Mouse (Mus musculus) hindbrain, embryonic 11.5 days (tissue): ENCODE results near the gene Gucy2f. TPM values are rescaled to one million over a fixed set of nuclear protein-coding genes. Genes with fewer than 3 reads are reported as not detected.
"Not testable (repeated sequence)": the region's sequence is repeated elsewhere in the genome, so short reads cannot be mapped to it uniquely, and the experiment has no call there.

Source experiments
- ATAC-seq: fragments of 200-750 bp; cut with Nextera tagmentation; 2 replicates; pipeline ENCODE4 v1.8.0; 2017; ENCODE audit warnings: mild to moderate bottlenecking, moderate TSS enrichment, moderate library complexity; ENCODE audit not compliant: low FRiP score
- DNase-seq: peaks from one replicate; pipeline ENCODE4 v3.0.0-alpha.2; 2015; ENCODE audit warnings: low spot score
- H3K27ac ChIP-seq: fragments of 300-500 bp; sonication (generic); 2 replicates; pipeline ENCODE4 v1.5.1; 2014; ENCODE audit warnings: mild to moderate bottlenecking, low read depth, low read length
- H3K27me3 ChIP-seq: fragments of 300-500 bp; sonication (generic); 2 replicates; pipeline ENCODE4 v1.6.1; 2014; ENCODE audit warnings: mild to moderate bottlenecking, low read length, moderate library complexity, mixed read lengths; ENCODE audit not compliant: control insufficient read depth, insufficient read depth
- H3K36me3 ChIP-seq: fragments of 300-500 bp; sonication (generic); 2 replicates; pipeline ENCODE4 v1.6.1; 2014; ENCODE audit warnings: mild to moderate bottlenecking, low read length, moderate library complexity, mixed read lengths; ENCODE audit not compliant: control insufficient read depth, insufficient read depth
- H3K4me1 ChIP-seq: fragments of 300-500 bp; sonication (generic); replicated peaks from 2 replicates; pipeline ENCODE4 v1.6.1; 2014; ENCODE audit warnings: low read length, mixed read lengths; ENCODE audit not compliant: control insufficient read depth, insufficient read depth
- H3K4me2 ChIP-seq: fragments of 300-500 bp; sonication (generic); replicated peaks from 2 replicates; pipeline ENCODE4 v1.6.1; 2014; ENCODE audit warnings: mild to moderate bottlenecking, low read depth, low read length
- H3K4me3 ChIP-seq: fragments of 300-500 bp; sonication (generic); 2 replicates; pipeline ENCODE4 v1.5.1; 2014; ENCODE audit warnings: low read depth, low read length
- H3K9ac ChIP-seq: fragments of 300-500 bp; sonication (generic); 2 replicates; pipeline ENCODE4 v1.6.1; 2014; ENCODE audit warnings: low read depth, low read length
- H3K9me3 ChIP-seq: fragments of 300-500 bp; sonication (generic); 2 replicates; pipeline ENCODE4 v1.6.1; 2016; ENCODE audit warnings: low read length; ENCODE audit not compliant: control insufficient read depth
- WGBS: fragments of 180-500 bp; shearing (Covaris S2); extraction: QIAGEN DNeasy Blood & Tissue Kit; methylation state at CpG from one replicate; pipeline ENCODE4 v1.1.7; 2014; 5-methylcytosine and 5-hydroxymethylcytosine counted together
- polyA plus RNA-seq: library from polyadenylated mRNA; unstranded; fragments of >200 nt; fragmentation: Nextera tagmentation; extraction: Ambion mirVana; gene quantifications from 2 replicates; pipeline ENCODE4 v1.2.1, GENCODE M21; 2014

The Gucy2f gene
- not detected in 2 replicates for polyA plus RNA-seq

DNA sequence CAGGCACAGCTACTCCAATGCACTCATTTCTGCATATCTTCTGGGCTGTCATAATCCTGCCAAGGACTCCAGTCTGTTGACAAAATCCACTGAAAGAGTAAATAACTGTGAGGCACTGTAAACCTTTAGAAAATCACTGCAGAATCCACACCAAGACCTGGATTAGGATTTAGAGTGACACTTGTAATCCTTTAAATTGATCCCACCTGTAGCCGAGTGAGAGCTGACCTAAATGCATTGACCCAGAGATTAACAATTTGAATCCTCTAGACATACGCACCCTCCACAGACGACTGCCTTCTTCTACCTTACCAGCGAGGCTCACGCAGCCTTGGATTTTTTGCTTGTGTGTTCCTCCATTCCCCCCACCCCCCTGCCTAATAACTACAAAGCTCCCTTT is at the start of gene Gucy2f:
Gene Gucy2f, minus strand, starts transcription at position 101 of the 400 bp plus-strand sequence.
- WGBS = 62% methylated on average over 5 of the region's 5 CpGs
- no peak within 1 kb of the TSS for H3K27ac ChIP-seq

DNA sequence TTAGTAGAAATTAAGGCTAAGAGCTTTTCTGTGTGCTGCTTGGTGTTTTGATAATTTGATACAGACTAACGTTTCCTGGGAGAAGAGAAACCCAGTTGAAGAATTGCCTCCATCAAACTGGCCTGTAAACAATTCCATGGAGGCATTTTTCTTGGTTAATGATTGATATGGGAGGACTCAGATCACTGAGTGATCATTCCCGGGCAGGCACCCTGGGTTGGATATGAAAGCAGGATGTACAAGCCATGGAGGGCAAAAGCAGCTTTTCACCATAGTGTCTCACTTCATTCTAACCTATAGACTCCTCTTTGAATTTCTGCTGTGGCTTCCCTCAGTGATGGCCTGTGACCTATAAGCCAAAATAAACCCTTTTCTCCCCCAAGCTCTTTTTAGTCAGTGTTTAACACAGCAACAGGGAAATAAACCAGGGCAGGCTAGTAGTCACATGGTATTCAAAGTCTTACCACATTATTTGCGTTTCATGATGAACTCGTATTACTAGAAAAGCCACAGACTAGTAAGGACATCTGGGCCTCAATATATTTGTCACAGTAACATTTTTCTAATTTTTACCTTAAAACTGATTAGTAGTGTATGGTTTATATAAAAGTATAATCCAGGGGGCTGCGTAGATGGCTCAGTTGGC is 49.1 kb upstream of the Gucy2f start:
- Histone ChIP-seq H3K9ac (no peak overlapping the region), H3K4me1 (no peaks in the 10 kb centered on the region), H3K4me2 (no peak overlapping the region), H3K27ac (no peak overlapping the region), H3K27me3 (no peaks in the 10 kb centered on the region), H3K9me3 (no peaks in the 10 kb centered on the region), H3K4me3 (no peak overlapping the region), H3K36me3 (no peaks in the 10 kb centered on the region)
- WGBS = 72% methylated on average over 5 of the region's 5 CpGs
- ATAC-seq (no peak), DNase-seq (no peak)

More for the DNA sequence above, at the start of gene Gucy2f:
- Histone ChIP-seq H3K4me1 (no peaks in the 10 kb centered on the region), H3K9me3 (no peaks in the 10 kb centered on the region), H3K9ac (no peak within 1 kb of the TSS), H3K27me3 (no peaks in the 10 kb centered on the region), H3K36me3 (no peaks in the 10 kb centered on the region), H3K4me2 (no peak within 1 kb of the TSS), H3K4me3 (no peak within 1 kb of the TSS)
- DNase-seq (no peak), ATAC-seq (no peak)

DNA sequence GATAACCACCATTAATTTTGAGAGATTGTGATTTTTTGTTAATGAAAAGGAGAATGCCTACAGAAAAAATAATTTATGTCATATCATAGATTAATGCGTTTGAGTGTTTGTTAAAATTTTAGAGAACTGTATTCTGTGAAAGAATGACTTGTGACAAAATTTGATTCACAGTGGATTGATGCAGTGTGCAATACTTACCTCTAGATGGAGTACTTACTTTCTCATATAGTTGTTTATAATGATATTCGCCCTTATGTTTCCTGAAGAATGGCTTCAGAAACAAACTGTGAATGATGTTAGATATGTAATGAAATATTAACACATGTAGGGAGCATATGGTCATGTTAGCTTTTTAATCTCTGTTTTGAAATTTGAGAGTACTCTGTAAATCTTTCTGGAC is 40.4 kb upstream of the Gucy2f start:
- Histone ChIP-seq H3K9me3 (no peaks in the 10 kb centered on the region), H3K9ac (no peak overlapping the region), H3K36me3 (no peaks in the 10 kb centered on the region), H3K27me3 (no peaks in the 10 kb centered on the region), H3K4me1 (no peaks in the 10 kb centered on the region), H3K4me2 (no peak overlapping the region), H3K27ac (no peak overlapping the region), H3K4me3 (no peak overlapping the region)
- 42% methylated on average over 2 of the region's 2 CpGs for WGBS
- peak; percentile 2 for DNase-seq
- no peak for ATAC-seq

DNA sequence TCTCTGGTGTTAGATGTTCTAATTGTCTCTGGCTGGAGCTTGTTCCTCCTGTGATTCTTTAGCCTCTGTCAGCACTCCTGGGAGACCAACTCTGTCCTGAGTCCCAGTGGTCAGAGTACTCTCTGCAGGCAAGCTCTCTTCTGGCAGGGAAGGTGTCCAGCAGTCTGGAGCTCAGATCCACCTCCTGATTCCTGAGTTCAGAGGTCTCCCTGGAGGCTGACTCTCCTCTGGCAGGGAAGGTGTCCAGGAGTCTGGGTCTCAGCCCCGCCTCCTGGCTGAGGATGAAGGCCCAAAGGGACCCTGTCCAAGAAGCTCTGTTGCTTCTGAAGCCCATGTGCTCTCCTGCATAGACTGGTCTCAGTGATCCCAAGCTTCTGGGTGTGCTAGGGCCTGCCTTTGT is 39.4 kb upstream of the Gucy2f start:
- H3K4me1 ChIP-seq, H3K4me3 ChIP-seq, H3K27me3 ChIP-seq, H3K36me3 ChIP-seq, H3K4me2 ChIP-seq, H3K9ac ChIP-seq, DNase-seq, ATAC-seq, H3K27ac ChIP-seq, H3K9me3 ChIP-seq: not testable (repeated sequence)
- 88% methylated on average over 1 of the region's 1 CpGs for WGBS

DNA sequence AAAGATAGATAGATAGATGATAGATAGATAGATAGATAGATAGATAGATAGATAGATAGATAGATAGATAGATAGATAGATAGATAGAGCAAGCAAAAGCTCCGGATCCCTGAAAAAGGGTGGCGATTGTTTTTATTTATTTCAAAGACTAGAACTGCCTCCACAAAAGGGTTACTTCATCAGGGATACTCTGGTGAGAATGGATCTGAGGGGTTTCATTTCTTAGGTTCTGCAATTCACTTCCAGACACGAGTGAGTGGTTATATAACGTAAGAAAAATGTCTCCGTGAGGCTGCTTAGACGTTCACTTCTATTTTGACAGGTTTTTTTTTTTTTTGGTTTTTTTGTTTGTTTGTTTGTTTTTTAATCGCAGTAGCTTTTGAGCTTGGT is 32.0 kb upstream of the Gucy2f start:
- Histone ChIP-seq H3K4me3 (peak overlapping the region; percentile 38), H3K9ac (no peak overlapping the region), H3K36me3 (no peaks in the 10 kb centered on the region), H3K27ac (no peak overlapping the region), H3K9me3 (no peaks in the 10 kb centered on the region), H3K4me2 (peak overlapping the region; percentile 19; the same call in 1 of the 2 replicates), H3K4me1 (no peaks in the 10 kb centered on the region), H3K27me3 (no peaks in the 10 kb centered on the region)
- DNase-seq (peak; percentile 1), ATAC-seq (peak; percentile 39; the same call in 1 of the 2 replicates)
- WGBS = 39% methylated on average over 7 of the region's 7 CpGs

DNA sequence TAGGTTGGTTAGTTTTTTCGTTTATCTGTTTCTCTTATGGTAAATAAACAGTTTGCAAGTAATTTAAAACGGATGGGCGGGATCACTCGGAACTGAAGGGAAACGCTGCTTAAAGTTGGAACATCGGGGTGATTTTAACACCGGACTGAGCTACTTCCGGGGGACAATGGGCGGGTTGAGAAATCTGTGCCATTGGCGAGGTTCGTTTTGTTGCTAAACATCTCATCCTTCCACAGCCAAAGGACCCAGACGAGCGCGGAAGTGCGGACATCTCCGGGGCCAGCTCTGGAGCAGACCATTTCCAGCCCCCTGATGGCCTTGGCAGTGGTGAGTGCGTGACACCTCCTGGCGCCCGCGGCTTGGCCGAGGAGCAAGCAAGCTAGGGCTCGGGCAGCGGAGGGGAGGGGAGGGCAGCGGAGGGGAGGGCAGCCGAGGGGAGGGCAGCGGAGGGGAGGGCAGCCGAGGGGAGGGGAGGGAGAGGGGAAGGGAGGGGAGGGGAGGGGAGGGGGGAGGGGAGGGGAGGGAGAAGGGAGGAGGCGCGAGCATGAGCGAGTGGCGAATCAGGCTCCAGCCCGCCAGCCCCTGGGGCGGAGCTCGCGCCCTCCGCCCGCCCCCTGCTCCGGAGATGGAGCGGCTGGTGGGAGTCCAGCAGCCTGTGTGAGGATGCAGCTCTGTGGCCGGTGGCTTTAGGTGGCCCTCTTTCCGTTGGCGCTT is 31.5 kb upstream of the Gucy2f start:
- Histone ChIP-seq H3K4me3 (peak overlapping the region; percentile 38), H3K27me3 (no peaks in the 10 kb centered on the region), H3K36me3 (no peaks in the 10 kb centered on the region), H3K9ac (no peak overlapping the region), H3K4me2 (peak overlapping the region; percentile 29), H3K9me3 (no peaks in the 10 kb centered on the region), H3K27ac (peak overlapping the region; percentile 70), H3K4me1 (no peaks in the 10 kb centered on the region)
- WGBS = 16% methylated on average over 29 of the region's 42 CpGs
- peak; percentile 74 for DNase-seq
- ATAC-seq = peak; percentile 99

DNA sequence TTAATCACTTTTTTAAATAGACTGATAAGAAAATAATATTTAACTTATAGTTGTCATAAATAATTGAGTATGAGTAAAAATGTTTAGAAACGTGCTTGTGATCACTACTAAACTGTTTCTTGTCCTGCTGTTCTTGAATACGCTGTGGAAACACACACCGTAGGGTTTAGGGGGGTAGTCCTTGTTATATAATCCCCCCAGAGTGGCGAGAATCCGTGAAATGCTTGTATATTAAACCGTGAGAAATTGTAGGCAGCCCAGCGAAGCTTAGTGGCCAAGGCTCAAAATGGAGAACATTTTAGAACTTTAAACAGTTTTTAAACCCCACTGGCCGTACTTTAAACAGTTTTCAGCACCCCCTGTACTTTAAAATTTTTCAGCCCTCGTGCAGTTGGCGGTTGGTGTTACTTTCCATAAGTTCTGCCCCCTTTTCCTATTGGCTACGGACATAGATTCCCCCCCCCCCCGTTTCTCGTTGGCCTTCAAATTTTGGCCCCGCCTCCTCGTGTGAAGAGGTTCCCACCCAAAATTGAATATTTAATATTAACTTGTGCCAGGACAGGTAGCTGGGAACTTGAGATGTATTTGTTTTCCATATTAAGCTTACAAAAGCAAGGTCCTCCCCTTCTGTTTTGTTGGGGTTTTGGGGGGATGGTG is 30.8 kb upstream of the Gucy2f start:
- no peaks in the 10 kb centered on the region for H3K27me3 ChIP-seq
- ATAC-seq = peak; percentile 63
- H3K9me3 ChIP-seq = no peaks in the 10 kb centered on the region
- no peak overlapping the region for H3K9ac ChIP-seq
- 0 out of 2 replicates have a peak overlapping the region, but pooled peaks have one; percentile 70 for H3K27ac ChIP-seq
- H3K4me2 ChIP-seq = peak overlapping the region; percentile 29
- H3K36me3 ChIP-seq = no peaks in the 10 kb centered on the region
- no peaks in the 10 kb centered on the region for H3K4me1 ChIP-seq
- peak; percentile 56 for DNase-seq
- peak overlapping the region; percentile 38 for H3K4me3 ChIP-seq
- 28% methylated on average over 15 of the region's 15 CpGs for WGBS

DNA sequence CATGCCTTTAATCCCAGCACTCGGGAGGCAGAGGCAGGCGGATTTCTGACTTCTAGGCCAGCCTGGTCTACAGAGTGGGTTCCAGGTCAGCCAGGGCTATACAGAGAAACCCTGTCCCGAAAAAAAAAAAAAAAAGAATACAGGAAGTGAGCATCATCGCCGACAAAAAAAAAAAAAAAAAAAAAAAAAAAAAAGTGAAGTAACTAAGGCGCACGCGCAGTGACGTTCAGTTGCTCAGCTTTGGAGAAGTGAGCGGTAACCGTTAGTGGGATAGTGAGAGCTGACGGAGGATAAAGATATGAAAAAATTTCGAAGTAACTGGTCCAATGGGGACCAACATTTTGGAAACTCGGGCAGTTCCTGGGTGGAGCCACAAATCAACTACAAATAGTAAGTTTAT is 29.8 kb upstream of the Gucy2f start, which contains the start of gene Nxt2:
Gene Nxt2, plus strand, starts transcription at position 229 of the 400 bp plus-strand sequence.
- Histone ChIP-seq H3K4me3 (peak within 1 kb of the TSS; percentile 38), H3K27ac (no peak within 1 kb of the TSS), H3K4me2 (peak within 1 kb of the TSS; percentile 29; the same call in 1 of the 2 replicates), H3K36me3 (no peaks in the 10 kb centered on the region), H3K9ac (no peak within 1 kb of the TSS), H3K9me3 (no peaks in the 10 kb centered on the region), H3K4me1 (no peaks in the 10 kb centered on the region), H3K27me3 (no peaks in the 10 kb centered on the region)
- no peak for ATAC-seq
- WGBS = 93% methylated on average over 13 of the region's 14 CpGs
- no peak for DNase-seq
